Mouse (Mus musculus): Measurements from ENCODE around the gene Kank1. TPM values are rescaled to one million over a fixed set of nuclear protein-coding genes. Genes with fewer than 3 reads are reported as not detected.

The Kank1 gene
- total and polyA plus RNA-seq, 2 experiments = 31.7 to 33.6 TPM

GRCm38 (mm10) chr19:25360571-25361029, 123.8 kb downstream of the Kank1 start:
- TF ChIP-seq POLR2A (IDR thresholded peaks at IDR 0.05; ENCODE audit: extremely low read depth, insufficient read depth, low read length) (no peak), CTCF (IDR thresholded peaks at IDR 0.05; ENCODE audit: low read depth, low read length) (no peak)
- 68% methylated on average over 9 of the region's 9 CpGs for WGBS
- Histone ChIP-seq H3K27ac (replicated peaks; ENCODE audit: insufficient read depth, low read depth, low read length) (no peak overlapping the region), H3K36me3 (ENCODE audit: control insufficient read depth, insufficient read depth, low read length) (no peaks in the 10 kb centered on the region), H3K79me2 (ENCODE audit: control insufficient read depth, insufficient read depth, low read length) (no peaks in the 10 kb centered on the region), H3K9ac (ENCODE audit: low read depth, low read length) (no peak overlapping the region), H3K4me3 (ENCODE audit: insufficient read depth, low read depth, low read length) (no peak overlapping the region), H3K4me1 (ENCODE audit: control insufficient read depth, insufficient read depth, low read length) (no peaks in the 10 kb centered on the region), H3K27me3 (ENCODE audit: control insufficient read depth, insufficient read depth, low read length) (no peaks in the 10 kb centered on the region)
- DNase-seq (ENCODE audit: extremely low read depth, low read depth, low spot score) = no peak

- Histone ChIP-seq H3K4me1 (ENCODE audit: control insufficient read depth, insufficient read depth, low read length) (no peaks in the 10 kb centered on the region), H3K27me3 (ENCODE audit: control insufficient read depth, insufficient read depth, low read length) (no peaks in the 10 kb centered on the region), H3K36me3 (ENCODE audit: control insufficient read depth, insufficient read depth, low read length) (no peaks in the 10 kb centered on the region), H3K9ac (ENCODE audit: low read depth, low read length) (no peak overlapping the region), H3K27ac (replicated peaks; ENCODE audit: insufficient read depth, low read depth, low read length) (no peak overlapping the region), H3K4me3 (ENCODE audit: insufficient read depth, low read depth, low read length) (no peak overlapping the region), H3K79me2 (ENCODE audit: control insufficient read depth, insufficient read depth, low read length) (no peaks in the 10 kb centered on the region)
- WGBS = 67% methylated on average over 7 of the region's 7 CpGs
- no peak for TF ChIP-seq POLR2A (IDR thresholded peaks at IDR 0.05; ENCODE audit: extremely low read depth, insufficient read depth, low read length)
- TF ChIP-seq CTCF (IDR thresholded peaks at IDR 0.05; ENCODE audit: low read depth, low read length) = no peak
- no peak for DNase-seq (ENCODE audit: extremely low read depth, low read depth, low spot score)
Measured at GRCm38 (mm10) chr19:25361956-25362355, 125.2 kb downstream of the Kank1 start.

- Histone ChIP-seq H3K36me3 (ENCODE audit: control insufficient read depth, insufficient read depth, low read length) (no peaks in the 10 kb centered on the region), H3K4me3 (ENCODE audit: insufficient read depth, low read depth, low read length) (no peak overlapping the region), H3K9ac (ENCODE audit: low read depth, low read length) (no peak overlapping the region), H3K27me3 (ENCODE audit: control insufficient read depth, insufficient read depth, low read length) (no peaks in the 10 kb centered on the region), H3K27ac (replicated peaks; ENCODE audit: insufficient read depth, low read depth, low read length) (no peak overlapping the region), H3K4me1 (ENCODE audit: control insufficient read depth, insufficient read depth, low read length) (no peaks in the 10 kb centered on the region), H3K79me2 (ENCODE audit: control insufficient read depth, insufficient read depth, low read length) (no peaks in the 10 kb centered on the region)
- 75% methylated on average over 5 of the region's 5 CpGs for WGBS
- no peak for DNase-seq (ENCODE audit: extremely low read depth, low read depth, low spot score)
- TF ChIP-seq POLR2A (IDR thresholded peaks at IDR 0.05; ENCODE audit: extremely low read depth, insufficient read depth, low read length) (no peak), CTCF (IDR thresholded peaks at IDR 0.05; ENCODE audit: low read depth, low read length) (no peak)
Measured at GRCm38 (mm10) chr19:25365698-25366097, 128.9 kb downstream of the Kank1 start.

- H3K36me3 ChIP-seq (ENCODE audit: control insufficient read depth, insufficient read depth, low read length) = no peaks in the 10 kb centered on the region
- no peak overlapping the region for H3K27ac ChIP-seq (replicated peaks; ENCODE audit: insufficient read depth, low read depth, low read length)
- no peaks in the 10 kb centered on the region for H3K4me1 ChIP-seq (ENCODE audit: control insufficient read depth, insufficient read depth, low read length)
- no peaks in the 10 kb centered on the region for H3K27me3 ChIP-seq (ENCODE audit: control insufficient read depth, insufficient read depth, low read length)
- no peak overlapping the region for H3K9ac ChIP-seq (ENCODE audit: low read depth, low read length)
- H3K4me3 ChIP-seq (ENCODE audit: insufficient read depth, low read depth, low read length) = no peak overlapping the region
- 79% methylated on average over 12 of the region's 12 CpGs for WGBS
- no peaks in the 10 kb centered on the region for H3K79me2 ChIP-seq (ENCODE audit: control insufficient read depth, insufficient read depth, low read length)
- TF ChIP-seq CTCF (IDR thresholded peaks at IDR 0.05; ENCODE audit: low read depth, low read length) (no peak), POLR2A (IDR thresholded peaks at IDR 0.05; ENCODE audit: extremely low read depth, insufficient read depth, low read length) (no peak)
- no peak for DNase-seq (ENCODE audit: extremely low read depth, low read depth, low spot score)
Measured at GRCm38 (mm10) chr19:25366620-25367019, 129.8 kb downstream of the Kank1 start.

GRCm38 (mm10) chr19:25370428-25370827, 133.7 kb downstream of the Kank1 start:
- 93% methylated on average over 9 of the region's 9 CpGs for WGBS
- Histone ChIP-seq H3K9ac (ENCODE audit: low read depth, low read length) (no peak overlapping the region), H3K79me2 (ENCODE audit: control insufficient read depth, insufficient read depth, low read length) (no peaks in the 10 kb centered on the region), H3K27me3 (ENCODE audit: control insufficient read depth, insufficient read depth, low read length) (no peaks in the 10 kb centered on the region), H3K4me1 (ENCODE audit: control insufficient read depth, insufficient read depth, low read length) (peaks cover 7% of the 10 kb centered on the region; the same call in 1 of the 2 replicates), H3K4me3 (ENCODE audit: insufficient read depth, low read depth, low read length) (no peak overlapping the region), H3K36me3 (ENCODE audit: control insufficient read depth, insufficient read depth, low read length) (no peaks in the 10 kb centered on the region), H3K27ac (replicated peaks; ENCODE audit: insufficient read depth, low read depth, low read length) (no peak overlapping the region)
- no peak for DNase-seq (ENCODE audit: extremely low read depth, low read depth, low spot score)
- TF ChIP-seq CTCF (IDR thresholded peaks at IDR 0.05; ENCODE audit: low read depth, low read length) (no peak), POLR2A (IDR thresholded peaks at IDR 0.05; ENCODE audit: extremely low read depth, insufficient read depth, low read length) (no peak)

GRCm38 (mm10) chr19:25372794-25373193, 136.0 kb downstream of the Kank1 start:
- 80% methylated on average over 7 of the region's 7 CpGs for WGBS
- no peaks in the 10 kb centered on the region for H3K27me3 ChIP-seq (ENCODE audit: control insufficient read depth, insufficient read depth, low read length)

More at GRCm38 (mm10) chr19:25372794-25373193, 136.0 kb downstream of the Kank1 start:
- DNase-seq (ENCODE audit: extremely low read depth, low read depth, low spot score) = no peak
- Histone ChIP-seq H3K4me1 (ENCODE audit: control insufficient read depth, insufficient read depth, low read length) (peaks cover 8% of the 10 kb centered on the region; the same call in 1 of the 2 replicates), H3K27ac (replicated peaks; ENCODE audit: insufficient read depth, low read depth, low read length) (no peak overlapping the region), H3K4me3 (ENCODE audit: insufficient read depth, low read depth, low read length) (no peak overlapping the region), H3K36me3 (ENCODE audit: control insufficient read depth, insufficient read depth, low read length) (no peaks in the 10 kb centered on the region), H3K79me2 (ENCODE audit: control insufficient read depth, insufficient read depth, low read length) (no peaks in the 10 kb centered on the region), H3K9ac (ENCODE audit: low read depth, low read length) (no peak overlapping the region)
- no peak for TF ChIP-seq POLR2A (IDR thresholded peaks at IDR 0.05; ENCODE audit: extremely low read depth, insufficient read depth, low read length)
- no peak for TF ChIP-seq CTCF (IDR thresholded peaks at IDR 0.05; ENCODE audit: low read depth, low read length)
